Mouse (Mus musculus) bone marrow, adult 2 months (tissue): Measurements from ENCODE around the gene Gm960.

ENCODE experiments used
- CTCF ChIP-seq: fragments of 200-500 bp; IDR thresholded peaks from 2 replicates; pipeline ENCODE4 v1.5.1; 2011; ENCODE audit warnings: low read length, control low read depth; ENCODE audit not compliant: control insufficient read depth, insufficient read depth
- POLR2A ChIP-seq: fragments of 200-500 bp; IDR thresholded peaks from 2 replicates; pipeline ENCODE4 v1.6.1; 2011; ENCODE audit warnings: low read depth, mild to moderate bottlenecking, control low read depth, low read length, borderline replicate concordance; ENCODE audit not compliant: control insufficient read depth

GRCm38 (mm10) chr19:4619461-4619860 lies 79.0 kb downstream of the Gm960 start:
- TF ChIP-seq CTCF (no peak), POLR2A (no peak)
